Mouse (Mus musculus): ENCODE results near the gene Scn7a.

The Scn7a gene

GRCm38 (mm10) chr2:66784765-66785164 lies at the start of gene Scn7a:
Scn7a (minus strand) TSS chr2:66784914.
- no peak for DNase-seq

DNA sequence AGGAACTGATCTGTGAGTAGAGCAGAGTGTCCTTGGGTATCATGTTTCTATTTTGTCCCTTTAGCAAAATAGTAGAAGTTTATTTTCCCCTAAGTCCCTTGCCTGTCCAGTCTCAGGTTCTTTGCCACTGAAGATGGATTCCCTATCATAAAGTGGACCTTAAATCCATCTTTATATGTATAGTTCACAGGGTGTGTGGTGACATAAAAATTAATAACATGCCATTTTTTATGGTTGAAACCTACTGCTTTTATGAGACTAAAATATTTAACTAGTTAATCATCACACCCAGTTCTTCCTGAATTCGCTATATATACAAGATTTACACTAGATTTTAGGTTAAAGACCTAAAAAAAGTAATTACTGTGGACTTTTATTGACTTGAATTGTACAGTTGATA lies 43.0 kb upstream of the Scn7a start:
- DNase-seq: no peak

DNA sequence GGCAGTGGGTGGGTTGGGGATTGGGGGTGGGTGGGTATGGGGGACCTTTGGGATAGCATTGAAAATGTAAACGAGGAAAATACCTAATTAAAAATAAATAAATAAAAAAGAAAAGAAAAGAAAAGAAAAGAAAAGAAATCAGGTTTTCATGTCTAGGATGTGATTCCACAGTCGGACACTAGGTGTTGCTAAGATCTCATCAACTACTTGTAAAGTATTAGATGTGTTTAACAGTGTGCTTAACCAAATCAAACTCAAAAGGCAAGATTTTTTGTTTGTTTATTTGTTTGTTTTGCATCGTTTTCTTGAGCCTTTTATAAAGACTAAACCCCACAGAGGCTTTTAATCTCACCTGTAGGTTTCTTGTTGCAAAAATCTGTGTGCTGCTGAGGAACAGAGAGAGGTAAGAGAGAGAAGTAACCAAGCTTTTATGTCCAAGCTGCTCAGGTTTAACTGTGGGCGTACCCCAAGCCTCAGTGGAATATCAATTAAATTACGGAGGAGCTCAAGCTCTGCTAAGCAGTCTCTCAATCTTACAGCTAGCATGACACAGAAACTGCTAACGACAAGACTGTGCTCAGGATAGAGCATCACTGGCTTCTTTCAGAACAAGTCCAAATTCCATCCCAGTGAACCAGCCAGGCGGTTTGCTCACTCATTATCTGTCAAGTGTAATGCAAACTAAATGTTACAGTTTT lies 35.3 kb upstream of the Scn7a start:
- DNase-seq: no peak

DNA sequence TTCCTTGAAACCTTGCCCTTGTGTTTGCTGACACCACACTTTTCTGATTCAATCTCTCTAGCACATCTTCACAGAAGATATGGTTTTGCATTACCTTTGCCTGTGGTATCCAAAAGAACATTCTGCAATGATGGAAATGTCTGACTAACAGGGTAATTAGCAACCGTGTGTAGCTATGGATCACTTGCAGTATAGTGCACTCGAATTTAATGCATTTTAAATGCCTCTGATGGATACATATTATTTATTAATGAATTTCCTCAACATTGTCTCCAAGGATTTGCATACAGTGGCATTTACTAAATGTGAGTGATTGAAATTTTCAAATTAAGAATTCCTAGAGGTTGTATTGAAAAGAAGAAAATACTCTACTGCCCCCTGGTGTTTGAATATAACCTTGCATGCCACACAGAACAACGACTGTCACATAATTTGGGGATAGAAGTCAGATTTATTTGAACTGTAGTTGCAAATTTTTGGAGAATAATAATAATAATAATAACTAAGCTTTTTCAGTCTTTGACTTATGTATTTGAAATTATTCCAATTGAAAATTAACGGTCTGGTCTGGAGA lies 15.0 kb upstream of the Scn7a start:
- DNase-seq: no peak

DNA sequence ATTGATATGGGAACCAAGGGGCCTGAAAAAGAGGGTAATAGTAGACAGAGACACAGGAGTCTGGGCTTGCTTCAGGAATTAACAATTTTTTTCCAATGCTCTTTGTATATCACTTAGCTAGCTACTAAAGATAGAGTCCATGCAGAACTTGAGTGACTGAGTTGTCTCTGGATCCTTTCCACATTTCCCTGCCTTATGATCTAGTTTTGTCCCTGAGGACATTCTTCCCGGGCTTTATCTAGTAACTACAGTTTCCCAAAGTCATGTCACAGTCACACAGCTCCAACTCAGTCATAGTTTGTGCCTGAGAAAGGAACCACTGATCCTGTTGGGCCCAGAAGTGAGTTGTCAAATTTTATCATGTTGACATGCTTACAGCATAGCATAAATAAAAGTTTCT lies 12.8 kb upstream of the Scn7a start:
- DNase-seq: no peak

DNA sequence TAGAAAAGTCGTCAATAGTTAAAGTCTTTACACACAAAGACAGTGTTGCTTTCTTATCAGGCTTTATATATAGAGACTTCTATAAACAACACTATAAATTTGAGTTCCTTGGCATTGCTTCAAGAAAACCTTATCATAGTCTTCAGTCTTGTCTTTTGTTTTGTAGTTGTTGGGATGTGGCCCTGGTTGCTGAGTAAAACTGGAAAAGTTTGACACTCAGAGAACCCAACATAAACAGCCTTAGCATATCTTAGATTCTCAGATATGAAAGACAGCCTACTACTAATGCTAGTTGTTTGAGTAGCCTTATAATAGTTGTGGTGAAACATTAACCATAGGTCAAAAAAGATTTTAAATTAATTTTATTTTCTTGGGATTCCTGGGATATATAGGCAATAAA lies 6.9 kb upstream of the Scn7a start:
- no peak for DNase-seq

- no peak for DNase-seq
Measured at GRCm38 (mm10) chr2:66780884-66781283, 3.8 kb downstream of the Scn7a start.

GRCm38 (mm10) chr2:66767980-66768379 lies 16.7 kb downstream of the Scn7a start:
- DNase-seq: no peak

DNA sequence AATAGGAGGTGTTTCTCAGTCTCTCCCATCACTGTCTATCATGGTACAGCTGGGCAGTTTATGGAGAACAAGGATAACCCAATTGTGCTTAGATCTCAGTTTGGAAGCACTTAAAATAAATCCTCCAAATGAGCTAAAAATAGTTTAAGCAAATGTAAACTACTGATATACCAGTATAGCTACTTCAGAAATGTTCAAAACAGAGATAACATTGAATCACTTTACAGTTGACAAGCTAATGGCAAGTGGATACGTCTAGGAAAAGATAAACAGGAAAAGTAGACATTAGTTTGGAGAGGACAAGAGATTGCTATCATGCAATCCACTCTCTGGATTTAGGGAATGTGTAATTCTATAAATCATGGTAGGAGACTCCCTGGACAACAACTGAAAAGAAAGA lies 19.5 kb downstream of the Scn7a start:
- DNase-seq: no peak

- no peak for DNase-seq
Measured at GRCm38 (mm10) chr2:66762905-66763304, 21.8 kb downstream of the Scn7a start.

GRCm38 (mm10) chr2:66728002-66728401 lies 56.7 kb downstream of the Scn7a start:
- DNase-seq: no peak

- no peak for DNase-seq
Measured at GRCm38 (mm10) chr2:66727585-66727974, 57.1 kb downstream of the Scn7a start.

GRCm38 (mm10) chr2:66726878-66727584 lies 57.7 kb downstream of the Scn7a start:
- no peak for DNase-seq

DNA sequence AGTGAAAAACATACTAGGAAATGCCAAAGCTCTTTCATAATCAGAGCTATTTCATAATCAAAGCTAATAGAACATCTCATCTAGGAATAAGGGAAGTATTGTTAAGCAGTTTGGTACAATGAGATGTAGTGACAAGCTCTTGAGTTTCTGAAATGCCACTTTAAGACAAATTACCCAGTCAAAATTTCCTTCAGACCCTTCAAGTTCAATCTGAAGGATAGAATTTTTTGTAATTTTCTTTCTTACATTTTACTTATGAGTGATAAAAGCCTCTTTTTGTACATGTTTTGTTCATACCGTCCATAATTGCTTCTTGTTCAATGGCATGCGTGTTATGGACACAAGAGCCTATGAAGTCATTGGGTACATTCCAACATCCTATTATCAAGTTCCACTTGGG lies 72.6 kb downstream of the Scn7a start:
- no peak for DNase-seq

- no peak for DNase-seq
Measured at GRCm38 (mm10) chr2:66692300-66692699, 92.4 kb downstream of the Scn7a start.

DNA sequence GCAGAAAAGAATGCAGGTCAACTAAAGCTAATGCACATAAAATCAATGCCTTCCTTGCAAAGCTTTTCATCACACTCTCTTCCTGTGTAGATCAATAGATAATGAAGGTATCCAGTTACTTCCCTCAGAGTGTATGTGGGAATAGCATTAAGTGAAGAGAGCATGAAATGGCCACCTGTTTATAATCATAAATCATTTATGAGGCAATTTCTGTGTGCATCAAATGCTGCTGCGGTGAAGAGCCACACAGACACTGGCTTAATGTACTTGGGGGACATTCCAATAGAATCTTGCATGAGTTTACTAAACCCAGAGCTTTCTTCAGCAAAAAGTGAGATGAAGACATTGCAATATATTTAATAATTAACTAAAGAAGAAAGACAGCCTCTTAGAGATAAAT lies 122.7 kb downstream of the Scn7a start:
- no peak for DNase-seq

DNA sequence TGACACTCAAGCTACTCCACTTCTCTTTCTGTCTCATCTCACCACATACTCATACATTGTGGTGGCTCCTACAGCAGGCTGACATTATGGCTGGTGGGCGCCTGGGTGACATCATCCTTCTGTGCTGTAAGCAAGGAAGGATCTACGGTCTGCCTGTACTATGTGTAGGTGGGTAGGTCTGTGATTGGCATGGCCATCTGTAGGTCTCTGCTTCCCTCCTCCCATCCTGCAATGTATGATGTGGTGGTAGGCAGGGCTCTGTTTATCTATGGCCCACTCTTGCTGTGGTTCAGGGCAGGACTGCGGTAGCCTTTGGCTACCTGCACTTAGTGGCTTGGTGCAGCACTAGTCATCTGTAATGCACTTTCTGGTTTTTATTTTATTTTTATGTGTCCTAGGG lies 128.3 kb downstream of the Scn7a start:
- DNase-seq: no peak

DNA sequence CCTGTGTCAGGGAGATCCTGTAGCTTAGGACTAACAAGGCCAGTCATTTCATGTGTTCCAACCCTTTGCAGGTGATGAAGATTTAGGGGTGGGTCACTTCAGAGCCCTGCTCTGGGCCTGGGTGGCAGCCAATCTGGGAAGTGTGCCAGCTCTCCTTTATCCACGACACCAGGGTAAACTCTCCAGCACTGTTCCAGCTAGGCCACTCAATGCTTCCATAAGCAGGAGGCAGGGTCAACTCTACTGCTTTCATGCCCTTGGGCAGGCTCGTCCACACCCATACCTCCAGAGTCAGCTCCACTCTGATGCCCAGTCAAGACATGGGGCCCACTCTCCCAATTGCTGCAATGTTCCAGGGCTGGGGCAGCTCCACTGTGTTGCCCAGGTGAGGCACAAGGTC lies 129.3 kb downstream of the Scn7a start:
- no peak for DNase-seq

- no peak for DNase-seq
Measured at GRCm38 (mm10) chr2:66644384-66644783, 140.3 kb downstream of the Scn7a start.

DNA sequence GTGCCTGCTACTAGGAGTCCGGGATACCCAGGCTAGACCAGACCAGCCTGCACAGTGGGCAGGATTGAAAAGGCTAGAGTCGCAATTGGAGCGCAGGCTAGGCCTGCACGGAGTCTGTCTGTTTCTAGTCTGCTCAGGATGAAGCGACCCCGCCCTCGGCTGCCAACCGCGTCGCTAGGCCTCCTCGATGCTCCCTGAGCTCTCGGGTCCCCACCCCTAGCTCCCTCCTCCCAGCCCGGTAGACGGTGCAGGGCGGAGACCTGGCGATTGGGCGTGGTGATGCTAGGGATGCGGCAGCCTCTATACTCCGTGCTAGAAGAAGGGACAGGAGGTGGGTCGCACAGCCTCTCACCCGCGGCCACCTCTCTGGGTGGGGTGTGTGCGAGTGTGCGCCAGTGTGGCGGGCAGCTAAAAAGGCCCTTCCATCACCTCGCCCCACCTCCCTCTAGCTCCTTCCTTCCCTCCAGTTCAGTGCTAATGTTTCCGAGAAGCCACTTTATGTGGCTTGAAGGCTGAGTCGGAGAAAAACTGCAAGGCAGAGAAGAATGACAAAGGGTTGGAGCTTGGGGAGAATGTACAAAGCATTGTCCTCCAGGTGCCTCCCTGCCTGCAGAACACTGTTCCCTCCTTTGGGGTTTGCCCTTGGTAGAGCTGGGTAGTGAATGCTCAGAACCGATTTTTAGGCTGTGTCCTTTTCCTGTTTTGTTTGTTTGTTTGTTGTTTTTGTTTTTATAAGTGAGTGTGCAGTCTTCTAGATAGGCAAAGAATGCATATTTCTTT lies 149.9 kb downstream of the Scn7a start, which contains the start of gene Scn9a:
Gene Scn9a (minus strand): TSS at position 383 of the 780 bp plus-strand sequence.
- peak; percentile 31 for DNase-seq

GRCm38 (mm10) chr2:66632728-66633127 lies 152.0 kb downstream of the Scn7a start:
- DNase-seq: no peak
